Mouse (Mus musculus): ENCODE data around the gene Klre1. TPM values are rescaled to one million over a fixed set of nuclear protein-coding genes. Genes with fewer than 3 reads are reported as not detected.
"Not testable (repeated sequence)": the region's sequence is repeated elsewhere in the genome, so short reads cannot be mapped to it uniquely, and the experiment has no call there.

The Klre1 gene
- polyA plus RNA-seq, 1 experiment from 2014 or later = not detected

GRCm38 (mm10) chr6:129583014-129583413 is 5.3 kb downstream of the Klre1 start:
- Histone ChIP-seq H3K27ac (replicated peaks in 1 of 2; ENCODE audit: control insufficient read depth in 1 of 2, insufficient read depth in 1 of 2, low read depth in 2 of 2, low read length in 2 of 2) (no peak overlapping the region), H3K9me3 (ENCODE audit: control insufficient read depth, low read length) (no peaks in the 10 kb centered on the region), H3K4me2 (ENCODE audit: low read length) (no peak overlapping the region), H3K9ac (ENCODE audit: low read length) (no peak overlapping the region), H3K4me3 (ENCODE audit: control insufficient read depth in 1 of 2, insufficient read depth in 1 of 2, low read depth in 1 of 2, low read length in 2 of 2) (no peak overlapping the region), H3K4me1 (ENCODE audit: control insufficient read depth in 2 of 2, insufficient read depth in 2 of 2, low read length in 2 of 2) (no peaks in the 10 kb centered on the region), H3K36me3 (ENCODE audit: control insufficient read depth, insufficient read depth, low read length) (no peaks in the 10 kb centered on the region), H3K27me3 (ENCODE audit: control insufficient read depth, insufficient read depth, low read length) (no peaks in the 10 kb centered on the region)
- no peak for ATAC-seq (ENCODE audit: insufficient number of reproducible peaks, insufficient read depth, low FRiP score, low read depth)
- WGBS = 63% methylated on average over 3 of the region's 3 CpGs

GRCm38 (mm10) chr6:129591508-129591907 is 13.8 kb downstream of the Klre1 start, which contains the start of gene Klrd1:
Klrd1 (plus strand) TSS chr6:129591782.
- Histone ChIP-seq H3K4me1 (ENCODE audit: control insufficient read depth in 2 of 2, insufficient read depth in 2 of 2, low read length in 2 of 2) (no peaks in the 10 kb centered on the region), H3K36me3 (ENCODE audit: control insufficient read depth, insufficient read depth, low read length) (no peaks in the 10 kb centered on the region), H3K9me3 (ENCODE audit: control insufficient read depth, low read length) (no peaks in the 10 kb centered on the region), H3K27me3 (ENCODE audit: control insufficient read depth, insufficient read depth, low read length) (no peaks in the 10 kb centered on the region), H3K4me2 (ENCODE audit: low read length) (no peak within 1 kb of the TSS), H3K9ac (ENCODE audit: low read length) (no peak within 1 kb of the TSS), H3K27ac (replicated peaks in 1 of 2; ENCODE audit: control insufficient read depth in 1 of 2, insufficient read depth in 1 of 2, low read depth in 2 of 2, low read length in 2 of 2) (no peak within 1 kb of the TSS), H3K4me3 (ENCODE audit: control insufficient read depth in 1 of 2, insufficient read depth in 1 of 2, low read depth in 1 of 2, low read length in 2 of 2) (no peak within 1 kb of the TSS)
- 65% methylated on average over 3 of the region's 3 CpGs for WGBS
- ATAC-seq (ENCODE audit: insufficient number of reproducible peaks, insufficient read depth, low FRiP score, low read depth) = no peak

- H3K27me3 ChIP-seq (ENCODE audit: control insufficient read depth, insufficient read depth, low read length) = no peaks in the 10 kb centered on the region
- H3K4me1 ChIP-seq (ENCODE audit: control insufficient read depth in 2 of 2, insufficient read depth in 2 of 2, low read length in 2 of 2) = no peaks in the 10 kb centered on the region
- no peak overlapping the region for H3K4me2 ChIP-seq (ENCODE audit: low read length)
- H3K36me3 ChIP-seq (ENCODE audit: control insufficient read depth, insufficient read depth, low read length) = no peaks in the 10 kb centered on the region
- ATAC-seq (ENCODE audit: insufficient number of reproducible peaks, insufficient read depth, low FRiP score, low read depth) = no peak
- no peak overlapping the region for H3K9ac ChIP-seq (ENCODE audit: low read length)
- H3K4me3 ChIP-seq (ENCODE audit: control insufficient read depth in 1 of 2, insufficient read depth in 1 of 2, low read depth in 1 of 2, low read length in 2 of 2) = no peak overlapping the region
- H3K9me3 ChIP-seq (ENCODE audit: control insufficient read depth, low read length) = no peaks in the 10 kb centered on the region
- H3K27ac ChIP-seq (replicated peaks in 1 of 2; ENCODE audit: control insufficient read depth in 1 of 2, insufficient read depth in 1 of 2, low read depth in 2 of 2, low read length in 2 of 2) = no peak overlapping the region
Measured at GRCm38 (mm10) chr6:129608372-129608771, 30.7 kb downstream of the Klre1 start.

- H3K4me3 ChIP-seq (ENCODE audit: control insufficient read depth in 1 of 2, insufficient read depth in 1 of 2, low read depth in 1 of 2, low read length in 2 of 2) = no peak within 1 kb of the TSS
- no peaks in the 10 kb centered on the region for H3K27me3 ChIP-seq (ENCODE audit: control insufficient read depth, insufficient read depth, low read length)
- no peak within 1 kb of the TSS for H3K9ac ChIP-seq (ENCODE audit: low read length)
- 75% methylated on average over 4 of the region's 4 CpGs for WGBS
- H3K36me3 ChIP-seq (ENCODE audit: control insufficient read depth, insufficient read depth, low read length) = no peaks in the 10 kb centered on the region
- H3K9me3 ChIP-seq (ENCODE audit: control insufficient read depth, low read length) = no peaks in the 10 kb centered on the region
- H3K4me1 ChIP-seq (ENCODE audit: control insufficient read depth in 2 of 2, insufficient read depth in 2 of 2, low read length in 2 of 2) = no peaks in the 10 kb centered on the region
- no peak for ATAC-seq (ENCODE audit: insufficient number of reproducible peaks, insufficient read depth, low FRiP score, low read depth)
- no peak within 1 kb of the TSS for H3K4me2 ChIP-seq (ENCODE audit: low read length)
- H3K27ac ChIP-seq (replicated peaks in 1 of 2; ENCODE audit: control insufficient read depth in 1 of 2, insufficient read depth in 1 of 2, low read depth in 2 of 2, low read length in 2 of 2) = no peak within 1 kb of the TSS
Measured at GRCm38 (mm10) chr6:129623735-129624134, 46.0 kb downstream of the Klre1 start, which contains the start of gene Klrk1. Klrk1 (minus strand) TSS chr6:129623864.

GRCm38 (mm10) chr6:129631046-129631445 is 53.3 kb downstream of the Klre1 start:
- H3K9ac ChIP-seq (ENCODE audit: low read length) = not testable (repeated sequence)

More at GRCm38 (mm10) chr6:129631046-129631445, 53.3 kb downstream of the Klre1 start:
- H3K27ac ChIP-seq (replicated peaks in 1 of 2; ENCODE audit: control insufficient read depth in 1 of 2, insufficient read depth in 1 of 2, low read depth in 2 of 2, low read length in 2 of 2); ATAC-seq (ENCODE audit: insufficient number of reproducible peaks, insufficient read depth, low FRiP score, low read depth); H3K9me3 ChIP-seq (ENCODE audit: control insufficient read depth, low read length); H3K4me2 ChIP-seq (ENCODE audit: low read length); H3K4me1 ChIP-seq (ENCODE audit: control insufficient read depth in 2 of 2, insufficient read depth in 2 of 2, low read length in 2 of 2); H3K27me3 ChIP-seq (ENCODE audit: control insufficient read depth, insufficient read depth, low read length); H3K4me3 ChIP-seq (ENCODE audit: control insufficient read depth in 1 of 2, insufficient read depth in 1 of 2, low read depth in 1 of 2, low read length in 2 of 2); H3K36me3 ChIP-seq (ENCODE audit: control insufficient read depth, insufficient read depth, low read length): not testable (repeated sequence)
- 70% methylated on average over 2 of the region's 2 CpGs for WGBS

Other genes with a start within 250 kb of the Klre1 start
- not detected in 2 replicates for gene 4922502D21Rik, start 246.1 kb upstream of the Klre1 start, polyA plus RNA-seq (2014; fragmentation: Nextera tagmentation; extraction: Ambion mirVana)
- gene Clec12a, start 235.2 kb upstream of the Klre1 start, polyA plus RNA-seq (2014; fragmentation: Nextera tagmentation; extraction: Ambion mirVana) = 0.57 and 1.1 TPM in 2 replicates
- 0.18 and 0.39 TPM in 2 replicates for gene Clec12b, start 192.0 kb upstream of the Klre1 start, polyA plus RNA-seq (2014; fragmentation: Nextera tagmentation; extraction: Ambion mirVana)
- 3.9 and 5.6 TPM in 2 replicates for gene Clec1b, start 180.6 kb upstream of the Klre1 start, polyA plus RNA-seq (2014; fragmentation: Nextera tagmentation; extraction: Ambion mirVana)
- 0.42 and 0.58 TPM in 2 replicates for gene Clec9a, start 169.0 kb upstream of the Klre1 start, polyA plus RNA-seq (2014; fragmentation: Nextera tagmentation; extraction: Ambion mirVana)
- gene Clec1a, start 125.9 kb upstream of the Klre1 start, polyA plus RNA-seq (2014; fragmentation: Nextera tagmentation; extraction: Ambion mirVana) = 3.9 and 6.4 TPM in 2 replicates
- gene Olr1, start 70.7 kb upstream of the Klre1 start, polyA plus RNA-seq (2014; fragmentation: Nextera tagmentation; extraction: Ambion mirVana) = 0.22 and 0.39 TPM in 2 replicates
- not detected in 2 replicates for gene Tmem52b, start 65.3 kb upstream of the Klre1 start, polyA plus RNA-seq (2014; fragmentation: Nextera tagmentation; extraction: Ambion mirVana)
- 12.1 and 16.3 TPM in 2 replicates for gene Gabarapl1, start 44.7 kb upstream of the Klre1 start, polyA plus RNA-seq (2014; fragmentation: Nextera tagmentation; extraction: Ambion mirVana)
- gene Klrd1, start 13.9 kb downstream of the Klre1 start, polyA plus RNA-seq (2014; fragmentation: Nextera tagmentation; extraction: Ambion mirVana) = not detected in 2 replicates
- gene Klrk1, start 46.0 kb downstream of the Klre1 start, polyA plus RNA-seq (2014; fragmentation: Nextera tagmentation; extraction: Ambion mirVana) = 0.13 TPM in 1 of 2 replicates, not detected in the other
- gene Klrc3, start 65.4 kb downstream of the Klre1 start, polyA plus RNA-seq (2014; fragmentation: Nextera tagmentation; extraction: Ambion mirVana) = not detected in 2 replicates
- not detected in 2 replicates for gene Klrc2, start 82.8 kb downstream of the Klre1 start, polyA plus RNA-seq (2014; fragmentation: Nextera tagmentation; extraction: Ambion mirVana)
- not detected in 2 replicates for gene Klrc1, start 101.1 kb downstream of the Klre1 start, polyA plus RNA-seq (2014; fragmentation: Nextera tagmentation; extraction: Ambion mirVana)
- gene Klri1, start 139.2 kb downstream of the Klre1 start, polyA plus RNA-seq (2014; fragmentation: Nextera tagmentation; extraction: Ambion mirVana) = not detected in 2 replicates
- not detected in 2 replicates for gene Klri2, start 162.6 kb downstream of the Klre1 start, polyA plus RNA-seq (2014; fragmentation: Nextera tagmentation; extraction: Ambion mirVana)
- not detected in 2 replicates for gene Gm156, start 206.4 kb downstream of the Klre1 start, polyA plus RNA-seq (2014; fragmentation: Nextera tagmentation; extraction: Ambion mirVana)

All from heart, embryonic 14.5 days (tissue).